23 mouse cellular contexts compared by ENCODE assay signal in the genomic region with DNA sequence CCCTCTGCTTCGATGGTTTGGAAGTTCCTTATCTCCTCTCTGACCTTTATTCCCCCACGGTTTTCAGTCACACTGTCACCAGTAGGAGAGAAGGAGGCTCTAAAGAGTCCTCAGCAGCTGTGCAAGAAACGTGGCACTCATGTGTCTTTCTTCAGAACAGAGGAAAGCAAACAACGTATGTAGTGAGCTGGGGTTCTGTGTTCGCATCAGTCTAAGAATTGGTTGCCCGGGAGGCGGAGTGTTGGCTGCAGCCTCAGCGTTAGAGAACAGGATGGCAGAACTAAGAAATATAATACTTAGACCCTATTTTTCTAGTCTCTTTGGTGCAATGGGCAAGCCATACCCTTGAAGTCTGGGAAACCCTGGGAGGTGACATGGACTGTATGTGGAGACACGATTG. TPM values are rescaled to one million over a fixed set of nuclear protein-coding genes. Genes with fewer than 3 reads are reported as not detected.
A peak's percentile ranks its signal among the peaks of the same experiment; 100 is the strongest.
DNase-seq lines count a peak whose midpoint lies in the region; ATAC-seq and TF ChIP-seq lines count a peak whose summit lies in the region.
"Had no signal": no experiment of that assay in that cellular context is flagged by ENCODE, and none has a peak within 500 bp of the region (broad histone marks: within the 10 kb centered on the region; RNA-seq: fewer than 3 reads in every experiment).

No protein-coding gene starts in this region.

- H3K27me3 ChIP-seq in liver, embryonic 15.5 days = no peaks in the 10 kb centered on the region
- H3K27me3 ChIP-seq in intestine, embryonic 15.5 days (replicated peaks) = no peaks in the 10 kb centered on the region
- H3K27me3 ChIP-seq: forebrain, embryonic 13.5 days; hindbrain, embryonic 12.5 days; kidney, embryonic 15.5 days; neural tube, embryonic 13.5 days; stomach, embryonic 15.5 days had no signal

- H3K4me3 ChIP-seq in layer of hippocampus, adult 2 months = no peak overlapping the region
- H3K4me3 ChIP-seq in liver, embryonic 15.5 days (replicated peaks) = no peak overlapping the region
- no peak overlapping the region for H3K4me3 ChIP-seq in intestine, embryonic 15.5 days (replicated peaks)
- H3K4me3 ChIP-seq: forebrain, embryonic 13.5 days; gastrocnemius, adult 2 months; hindbrain, embryonic 12.5 days; kidney, embryonic 15.5 days; myocyte; neural tube, embryonic 13.5 days; stomach, embryonic 15.5 days had no signal

- peaks cover 79% of the 10 kb centered on the region for H3K4me1 ChIP-seq in liver, embryonic 15.5 days (replicated peaks)
- H3K4me1 ChIP-seq in intestine, embryonic 15.5 days (replicated peaks) = peaks cover 5% of the 10 kb centered on the region; the same call in 1 of the 2 replicates

- ATAC-seq in liver, embryonic 15.5 days (ENCODE audit: insufficient read depth) = no peak
- no peak for ATAC-seq in intestine, embryonic 15.5 days
- ATAC-seq: forebrain, embryonic 13.5 days; midbrain, embryonic 16.5 days had no signal

- peaks cover 24% of the 10 kb centered on the region for H3K36me3 ChIP-seq in liver, embryonic 15.5 days (replicated peaks)
- peaks cover 7% of the 10 kb centered on the region for H3K36me3 ChIP-seq in intestine, embryonic 15.5 days

- H3K27ac ChIP-seq in layer of hippocampus, adult 2 months = peak overlapping the region; percentile 74
- 0 out of 2 replicates have a peak overlapping the region, but pooled peaks have one; percentile 70 for H3K27ac ChIP-seq in liver, embryonic 15.5 days (replicated peaks)
- no peak overlapping the region for H3K27ac ChIP-seq in intestine, embryonic 15.5 days
- H3K27ac ChIP-seq: forebrain, embryonic 13.5 days; gastrocnemius, adult 2 months; hindbrain, embryonic 12.5 days; kidney, embryonic 15.5 days; liver, embryonic 14.5 days; neural tube, embryonic 13.5 days; stomach, embryonic 15.5 days had no signal

- H3K9me3 ChIP-seq in liver, embryonic 15.5 days (replicated peaks) = no peaks in the 10 kb centered on the region
- H3K9me3 ChIP-seq in intestine, embryonic 15.5 days = no peaks in the 10 kb centered on the region
- H3K9me3 ChIP-seq: forebrain, embryonic 13.5 days; hindbrain, embryonic 12.5 days; kidney, embryonic 15.5 days; neural tube, embryonic 13.5 days; stomach, embryonic 15.5 days had no signal

- H3K9ac ChIP-seq in liver, embryonic 15.5 days = no peak overlapping the region
- H3K9ac ChIP-seq in intestine, embryonic 15.5 days = no peak overlapping the region
- H3K9ac ChIP-seq: forebrain, embryonic 13.5 days; hindbrain, embryonic 12.5 days; kidney, embryonic 15.5 days; liver, embryonic 14.5 days; neural tube, embryonic 13.5 days; stomach, embryonic 15.5 days had no signal

- DNase-seq in layer of hippocampus, adult 2 months (ENCODE audit: low spot score in 2 of 2) = no peak
- DNase-seq in layer of hippocampus, postnatal 14 days (ENCODE audit: low spot score in 2 of 2) = no peak
- peak; percentile 59 for DNase-seq in thymus, postnatal 0 days (ENCODE audit: low spot score)
- no peak for DNase-seq in thymus, adult 18-20 months
- no peak for DNase-seq in kidney, postnatal 10 days
- no peak for DNase-seq in ovary, postnatal 10 days (ENCODE audit: low spot score)
- DNase-seq: cerebellum, adult 9-10 months; gastrocnemius, adult 2 months; heart, postnatal 14 days; kidney, adult 11 months; layer of hippocampus, postnatal 36 days; right cerebral cortex, adult 18-20 months; right cerebral cortex, postnatal 4 days had no signal

- TF ChIP-seq CTCF in layer of hippocampus, adult 2 months (conservative IDR thresholded peaks at IDR 0.05) = no peak

- 38% methylated on average over 9 of the region's 9 CpGs for WGBS in liver, embryonic 15.5 days (ENCODE audit: insufficient replicate concordance)
- 78% methylated on average over 9 of the region's 9 CpGs for WGBS in intestine, embryonic 15.5 days

- 0 out of 2 replicates have a peak overlapping the region, but pooled peaks have one; percentile 10 for H3K4me2 ChIP-seq in liver, embryonic 15.5 days
- H3K4me2 ChIP-seq in intestine, embryonic 15.5 days (replicated peaks) = no peak overlapping the region
- H3K4me2 ChIP-seq: forebrain, embryonic 13.5 days; hindbrain, embryonic 12.5 days; kidney, embryonic 15.5 days; neural tube, embryonic 13.5 days; stomach, embryonic 15.5 days had no signal

RNA-seq across cellular contexts. Expression of a gene that starts 7.7 kb away (rescaled TPM):
- 10 to 100 TPM; 45.7 to 47.5 TPM for total RNA-seq in layer of hippocampus, adult 2 months (2021)
- total RNA-seq in layer of hippocampus, postnatal 14 days (2021) = 10 to 100 TPM; 41.1 to 48.5 TPM
- 72.3 and 75.1 TPM in 2 replicates for polyA plus RNA-seq in thymus, postnatal 0 days (2015; fragmentation: Nextera tagmentation; extraction: Ambion mirVana)
- polyA plus RNA-seq in liver, embryonic 15.5 days (2015; fragmentation: Nextera tagmentation; extraction: Ambion mirVana) = 16.3 and 16.5 TPM in 2 replicates
- 30.7 and 31.7 TPM in 2 replicates for polyA plus RNA-seq in intestine, embryonic 15.5 days (2015; fragmentation: Nextera tagmentation; extraction: Ambion mirVana)

RNA-seq across cellular contexts. Expression of a gene that starts 8.5 kb away (rescaled TPM):
- total RNA-seq in layer of hippocampus, adult 2 months (2021) = 10 to 100 TPM; 39.6 to 48.8 TPM
- total RNA-seq in layer of hippocampus, postnatal 14 days (2021) = 10 to 100 TPM; 41.7 to 42.3 TPM
- polyA plus RNA-seq in thymus, postnatal 0 days (2015; fragmentation: Nextera tagmentation; extraction: Ambion mirVana) = 80.3 and 86.3 TPM in 2 replicates
- polyA plus RNA-seq in liver, embryonic 15.5 days (2015; fragmentation: Nextera tagmentation; extraction: Ambion mirVana) = 41.0 and 42.8 TPM in 2 replicates
- 55.1 and 55.3 TPM in 2 replicates for polyA plus RNA-seq in intestine, embryonic 15.5 days (2015; fragmentation: Nextera tagmentation; extraction: Ambion mirVana)

RNA-seq across cellular contexts. Expression of a gene that starts 40.3 kb away (rescaled TPM):
- total RNA-seq in layer of hippocampus, adult 2 months (2021) = 100 to 1,000 TPM; 136 to 154 TPM
- total RNA-seq in layer of hippocampus, postnatal 14 days (2021) = 100 to 1,000 TPM; 148 to 161 TPM
- 119 and 139 TPM in 2 replicates for polyA plus RNA-seq in thymus, postnatal 0 days (2015; fragmentation: Nextera tagmentation; extraction: Ambion mirVana)
- 21.3 and 21.4 TPM in 2 replicates for polyA plus RNA-seq in liver, embryonic 15.5 days (2015; fragmentation: Nextera tagmentation; extraction: Ambion mirVana)
- polyA plus RNA-seq in intestine, embryonic 15.5 days (2015; fragmentation: Nextera tagmentation; extraction: Ambion mirVana) = 69.4 and 70.6 TPM in 2 replicates
